Mouse (Mus musculus): ENCODE data around the gene Spred3. TPM values are rescaled to one million over a fixed set of nuclear protein-coding genes. Genes with fewer than 3 reads are reported as not detected.
"Not testable (repeated sequence)": the region's sequence is repeated elsewhere in the genome, so short reads cannot be mapped to it uniquely, and the experiment has no call there.

The Spred3 gene
- total RNA-seq (2022): 10 to 100 TPM in 2 of 4 experiments, 1 to 10 TPM in 2; 6.6 to 19.2 (median 12.7) TPM

DNA sequence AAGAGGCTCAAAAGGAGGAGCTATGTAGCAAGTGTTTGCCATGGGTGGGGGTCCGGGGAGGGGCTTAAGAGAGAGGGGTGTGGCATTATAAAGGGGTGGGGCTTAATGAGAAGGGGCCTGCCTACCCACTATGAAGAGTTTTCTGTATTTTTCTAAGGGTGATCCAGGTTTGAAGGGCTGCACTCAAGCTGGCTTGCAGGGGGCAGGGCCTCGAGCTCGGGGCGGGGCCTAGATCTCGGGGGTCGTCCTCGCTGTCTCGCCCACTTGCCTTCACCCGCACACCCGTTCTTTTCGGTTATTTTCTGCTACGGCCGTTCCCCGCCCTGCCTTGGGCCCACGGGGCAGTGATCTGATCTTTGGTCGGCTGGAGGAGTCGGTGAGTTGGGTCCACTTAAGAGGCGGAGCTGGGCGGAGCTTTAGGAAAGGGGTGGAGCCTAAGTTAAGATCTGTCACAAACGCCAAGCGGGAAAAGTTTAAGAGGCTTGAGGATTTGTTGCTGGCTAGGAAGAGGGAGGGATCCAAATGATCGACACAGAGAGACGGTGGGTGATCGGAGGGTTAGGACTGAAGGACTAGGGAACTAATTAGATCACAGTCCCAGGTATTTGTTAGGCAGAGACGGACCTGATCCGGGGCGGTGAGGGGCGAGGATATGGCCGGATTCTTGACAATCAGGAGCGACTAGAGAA is at the start of gene Spred3, which contains the start of gene Ggn:
Gene Spred3, minus strand, starts transcription at position 346 of the 689 bp plus-strand sequence.
Gene Ggn, plus strand, starts transcription at position 145 of the 689 bp plus-strand sequence.
- peak; percentile 75 for DNase-seq

DNA sequence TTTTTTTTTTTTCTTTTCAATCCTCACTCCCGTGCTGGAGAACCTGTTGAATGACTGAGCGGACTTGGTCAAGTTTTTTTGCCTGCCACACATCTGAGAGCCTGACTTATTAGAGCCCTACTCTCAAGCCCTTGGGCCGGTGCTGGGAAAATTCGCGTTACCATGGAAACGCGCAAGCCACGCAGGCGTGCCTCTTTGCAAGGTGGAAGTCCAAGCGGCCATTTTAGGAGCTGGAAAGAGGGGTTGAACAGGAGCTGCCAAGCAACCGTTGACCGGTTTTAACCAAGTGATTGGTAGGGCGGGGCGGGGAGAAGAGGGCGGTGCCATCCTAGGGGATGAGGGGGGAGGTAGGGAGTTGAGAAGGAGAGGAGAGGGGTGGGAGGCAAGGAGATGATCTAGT is 44.6 kb upstream of the Spred3 start:
- DNase-seq: no peak

DNA sequence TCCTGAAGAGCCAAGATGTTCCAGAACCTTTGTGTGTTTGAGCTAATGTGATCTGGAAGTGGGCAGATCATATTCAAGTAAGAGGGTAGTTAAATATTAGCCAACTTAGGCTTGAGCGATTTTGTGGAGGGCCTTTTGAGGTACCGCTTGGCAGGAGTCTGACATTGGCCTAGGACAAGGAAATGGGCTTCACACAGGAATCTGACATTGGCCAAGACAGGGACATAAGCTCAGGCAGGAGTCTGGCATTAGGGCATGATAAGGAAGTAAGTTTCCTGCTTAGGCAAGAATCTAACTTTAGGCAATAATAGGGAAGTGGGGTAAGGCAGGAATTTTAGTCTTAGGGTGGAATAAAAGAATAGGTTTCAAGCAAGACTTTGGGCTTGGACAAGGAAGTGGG is 44.0 kb upstream of the Spred3 start:
- no peak for DNase-seq

DNA sequence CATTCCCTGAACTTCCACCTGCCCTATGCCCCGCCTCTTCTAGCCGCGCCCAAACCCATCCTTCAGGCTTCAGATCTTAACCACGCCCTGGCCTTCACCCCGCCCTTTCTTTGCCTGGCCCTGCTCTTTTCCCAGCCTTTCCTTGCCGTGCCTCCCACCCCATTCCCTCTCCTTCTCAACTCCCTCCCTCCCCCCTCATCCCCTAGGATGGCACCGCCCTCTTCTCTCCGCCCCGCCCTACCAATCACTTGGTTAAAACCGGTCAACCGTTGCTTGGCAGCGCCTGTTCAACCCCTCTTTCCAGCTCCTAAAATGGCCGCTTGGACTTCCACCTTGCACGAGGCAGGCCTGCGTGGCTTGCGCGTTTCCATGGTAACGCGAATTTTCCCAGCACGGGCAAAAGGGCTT is 43.5 kb upstream of the Spred3 start, which contains the start of gene Catsperg1:
Gene Catsperg1, minus strand, starts transcription at position 361 of the 408 bp plus-strand sequence.
- no peak for DNase-seq

DNA sequence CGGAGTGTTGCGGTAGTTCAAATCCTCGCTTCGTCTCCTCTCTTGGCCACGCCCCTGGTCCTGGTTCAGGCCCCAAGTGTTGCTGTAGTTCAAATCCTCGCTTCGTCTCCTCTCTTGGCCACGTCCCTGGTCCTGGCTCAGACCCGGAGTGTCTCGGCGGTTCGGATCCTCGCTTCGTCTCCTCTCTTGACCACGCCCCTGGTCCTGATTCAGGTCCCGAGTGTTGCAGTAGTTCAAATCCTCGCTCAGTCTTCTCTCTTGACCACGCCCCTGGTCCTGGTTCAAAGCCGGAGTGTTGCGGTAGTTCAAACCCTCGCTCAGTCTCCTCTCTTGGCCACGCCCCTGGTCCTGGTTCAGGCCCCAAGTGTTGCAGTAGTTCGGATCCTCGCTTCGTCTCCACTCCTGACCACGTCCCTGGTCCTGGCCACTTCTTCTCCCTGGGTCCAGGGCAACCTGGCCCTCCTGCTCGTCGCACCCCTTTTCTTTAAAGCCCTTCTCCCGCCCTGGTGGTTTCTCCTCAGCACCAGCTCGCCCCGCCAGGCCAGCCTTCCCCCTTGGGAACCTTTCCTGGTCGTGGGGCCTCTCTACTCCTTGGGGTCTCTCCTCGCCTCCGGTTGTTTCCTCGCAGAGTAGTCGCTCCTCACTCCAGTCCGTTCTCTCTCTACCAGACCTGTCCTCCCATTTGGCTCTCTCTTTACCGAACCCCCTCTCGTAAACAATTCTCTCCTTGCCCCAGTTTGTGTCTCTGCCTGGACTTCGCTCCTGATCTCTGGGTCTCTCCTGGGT is 42.8 kb upstream of the Spred3 start:
- DNase-seq: not testable (repeated sequence)

DNA sequence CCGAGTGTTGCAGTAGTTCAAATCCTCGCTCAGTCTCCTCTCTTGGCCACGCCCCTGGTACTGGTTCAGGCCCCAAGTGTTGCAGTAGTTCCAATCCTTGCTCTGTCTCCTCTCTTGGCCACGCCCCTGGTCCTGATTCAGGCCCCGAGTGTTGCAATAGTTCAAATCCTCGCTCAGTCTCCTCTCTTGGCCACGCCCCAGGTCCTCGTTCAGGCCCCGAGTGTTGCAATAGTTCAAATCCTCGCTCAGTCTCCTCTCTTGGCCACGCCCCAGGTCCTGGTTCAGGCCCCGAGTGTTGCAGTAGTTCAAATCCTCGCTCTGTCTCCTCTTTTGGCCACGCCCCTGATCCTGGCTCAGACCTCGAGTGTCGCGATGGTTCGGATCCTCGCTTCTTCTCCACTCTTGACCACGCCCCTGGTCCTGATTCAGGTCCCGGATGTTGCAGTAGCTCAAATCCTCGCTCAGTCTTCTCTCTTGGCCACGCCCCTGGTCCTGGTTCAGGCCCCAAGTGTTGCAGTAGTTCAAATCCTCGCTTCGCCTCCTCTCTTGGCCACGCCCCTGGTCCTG is 42.1 kb upstream of the Spred3 start:
- DNase-seq: no peak

DNA sequence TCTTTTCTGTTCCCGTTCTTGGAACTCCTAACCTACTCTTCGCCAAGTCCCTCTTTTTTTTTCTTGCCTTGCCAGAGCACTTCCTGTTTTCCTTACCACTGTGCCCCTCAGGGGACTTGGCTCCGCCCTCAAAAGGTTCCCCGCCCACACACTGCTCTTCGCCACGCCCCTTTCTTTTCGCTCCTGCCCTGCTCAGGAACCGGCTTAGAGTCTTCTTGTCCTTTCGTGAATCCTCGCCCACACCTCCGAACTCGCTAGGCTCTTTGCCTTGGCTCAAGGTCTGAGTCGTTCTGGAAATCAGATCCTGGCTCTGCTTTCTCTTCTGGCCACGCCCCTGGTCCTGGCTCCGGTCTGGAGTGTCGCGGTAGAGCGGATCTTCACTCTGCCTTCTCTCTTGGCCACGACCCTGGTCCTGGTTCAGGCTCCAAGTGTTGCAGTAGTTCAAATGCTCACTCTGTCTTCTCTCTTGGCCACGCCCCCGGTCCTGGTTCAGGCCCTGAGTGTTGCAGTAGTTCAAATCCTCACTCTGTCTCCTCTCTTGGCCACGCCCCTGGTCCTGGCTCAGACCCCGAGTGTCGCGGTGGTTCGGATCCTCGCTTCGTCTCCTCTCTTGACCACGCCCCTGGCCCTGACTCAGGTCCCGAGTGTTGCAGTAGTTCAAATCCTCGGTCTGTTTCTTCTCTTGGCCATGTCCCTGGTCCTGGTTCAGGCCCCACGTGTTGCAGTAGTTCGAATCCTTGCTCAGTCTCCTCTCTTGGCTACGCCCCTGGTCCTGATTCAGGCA is 41.4 kb upstream of the Spred3 start:
- peak; percentile 84 for DNase-seq

GRCm38 (mm10) chr7:29211013-29211412 is 40.8 kb upstream of the Spred3 start:
- not testable (repeated sequence) for DNase-seq

GRCm38 (mm10) chr7:29202577-29202976 is 32.4 kb upstream of the Spred3 start:
- no peak for DNase-seq

DNA sequence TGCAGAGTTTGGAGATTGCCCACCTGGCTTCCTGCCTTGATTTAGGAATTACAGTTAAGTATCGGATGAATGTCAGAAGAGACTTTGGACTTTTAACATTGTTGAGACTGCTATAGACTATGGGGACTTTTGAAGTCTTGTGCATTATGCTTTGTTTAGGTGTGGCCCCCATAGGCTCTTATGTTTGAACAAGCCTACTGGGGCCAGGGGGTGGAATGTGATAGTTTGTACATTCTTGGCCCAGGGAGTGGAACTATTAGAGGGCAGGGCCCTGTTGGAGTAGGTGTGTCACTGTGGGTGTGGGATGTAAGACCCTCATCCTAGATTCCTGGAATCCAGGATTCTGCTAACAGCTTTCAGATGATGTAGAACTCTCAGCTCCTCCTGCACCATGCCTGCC is 24.0 kb upstream of the Spred3 start:
- DNase-seq: not testable (repeated sequence)

- DNase-seq: not testable (repeated sequence)
Observed at GRCm38 (mm10) chr7:29181323-29181722, 11.1 kb upstream of the Spred3 start.

- no peak for DNase-seq
Observed at GRCm38 (mm10) chr7:29180854-29181236, 10.6 kb upstream of the Spred3 start.

DNA sequence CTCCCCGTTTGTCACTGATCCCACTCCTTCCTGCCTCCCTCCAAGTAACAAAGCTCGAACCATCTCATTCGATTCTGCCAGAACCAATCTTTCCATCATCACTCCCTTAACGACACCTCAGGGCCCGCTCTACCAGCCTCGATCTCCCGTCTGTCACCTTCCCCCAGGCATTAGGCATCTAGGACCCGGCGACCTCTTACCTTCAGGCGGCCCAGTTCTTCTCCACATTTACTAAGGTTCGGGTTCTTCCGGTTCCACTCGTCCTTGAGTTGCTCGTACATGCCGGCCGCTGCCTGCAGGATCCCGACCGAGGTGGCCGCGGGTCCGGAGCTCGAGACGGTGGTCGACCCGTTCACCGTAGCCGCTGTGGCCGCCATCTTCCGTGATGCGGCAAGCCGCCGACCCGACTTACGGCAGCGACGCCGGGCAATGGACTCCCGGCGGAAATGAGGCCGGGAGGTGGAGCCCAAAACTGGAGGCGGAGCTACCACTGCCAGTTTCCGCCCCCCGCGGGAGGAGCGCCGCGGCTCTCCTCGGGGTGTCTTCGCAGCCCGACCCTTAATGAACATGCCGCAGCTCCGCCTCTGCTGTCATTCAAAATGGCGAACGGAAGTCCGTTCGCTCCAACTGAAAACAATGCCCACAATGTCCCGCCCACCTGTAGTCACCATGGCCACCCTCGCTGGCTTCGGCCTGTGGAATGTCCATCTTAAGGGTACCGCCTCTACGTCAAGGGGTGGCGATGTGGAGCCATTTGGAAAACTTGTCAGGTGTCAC is 10.1 kb upstream of the Spred3 start, which contains the start of gene Psmd8:
Gene Psmd8, minus strand, starts transcription at position 625 of the 777 bp plus-strand sequence.
- DNase-seq: peak; percentile 97

DNA sequence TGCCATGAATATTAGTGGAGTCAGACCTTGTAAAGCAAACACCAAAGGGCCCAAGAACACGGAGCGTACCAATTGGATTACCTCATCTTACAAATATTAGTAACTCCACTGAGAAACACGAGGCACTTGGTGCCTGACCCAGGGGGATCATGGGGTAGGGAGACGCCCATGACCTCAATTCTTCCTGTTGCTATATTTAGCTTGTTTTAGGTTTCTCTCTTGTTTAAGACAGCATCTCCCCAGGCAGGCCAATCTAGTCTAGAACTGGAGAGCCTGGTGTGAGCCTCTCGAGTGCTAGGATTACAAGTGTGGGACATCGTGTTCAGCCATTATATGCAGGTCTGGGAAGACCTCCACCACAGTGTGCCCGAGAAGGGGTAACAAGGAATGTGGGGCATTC is 9.1 kb upstream of the Spred3 start:
- no peak for DNase-seq

GRCm38 (mm10) chr7:29178106-29178505 is 7.9 kb upstream of the Spred3 start:
- no peak for DNase-seq

DNA sequence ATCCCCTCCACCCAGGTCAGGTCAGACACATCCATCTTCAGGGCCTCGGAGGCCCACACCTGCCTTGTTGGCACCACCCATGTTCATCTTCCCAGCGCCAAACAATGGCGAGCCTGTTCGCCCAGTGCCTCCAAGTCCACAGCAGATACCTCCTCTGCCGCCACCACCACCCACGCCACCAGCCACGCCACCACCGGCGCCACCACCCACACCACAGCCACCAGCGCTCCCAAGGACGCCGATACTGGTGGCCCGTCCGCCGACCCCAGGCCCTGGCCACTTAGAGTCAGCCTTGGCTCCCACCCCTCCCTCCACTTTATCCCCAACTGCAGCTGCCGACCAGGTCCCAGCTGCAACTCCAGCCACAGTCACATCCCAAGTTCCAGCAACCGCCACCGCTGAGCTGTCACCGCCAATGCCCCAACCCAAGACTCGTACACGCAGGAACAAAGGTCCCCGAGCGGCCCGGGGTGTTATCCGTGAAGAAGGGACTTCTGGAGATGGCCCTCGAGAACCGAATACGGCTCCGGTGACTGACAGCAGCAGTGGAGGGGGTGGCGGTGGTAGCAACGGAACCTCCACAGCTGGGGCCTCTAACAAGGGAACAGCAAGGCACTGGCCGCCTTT is 2.3 kb upstream of the Spred3 start:
- DNase-seq: no peak

- DNase-seq: no peak
Observed at GRCm38 (mm10) chr7:29171562-29172097, 1.4 kb upstream of the Spred3 start.

GRCm38 (mm10) chr7:29170755-29171561 is 747 bp upstream of the Spred3 start:
- no peak for DNase-seq

- peak; percentile 76 for DNase-seq
Observed at GRCm38 (mm10) chr7:29169231-29170065, 763 bp downstream of the Spred3 start.

All from adrenal gland, adult 8-10 months (tissue).